Mouse (Mus musculus): ENCODE measurements at regions not wholly inside any gene's neighbourhood (a gene's known extent, or its start where the extent isn't known, plus 50 kb on each side); places are given as distances from the start of the nearest gene placed in this dataset.

DNA sequence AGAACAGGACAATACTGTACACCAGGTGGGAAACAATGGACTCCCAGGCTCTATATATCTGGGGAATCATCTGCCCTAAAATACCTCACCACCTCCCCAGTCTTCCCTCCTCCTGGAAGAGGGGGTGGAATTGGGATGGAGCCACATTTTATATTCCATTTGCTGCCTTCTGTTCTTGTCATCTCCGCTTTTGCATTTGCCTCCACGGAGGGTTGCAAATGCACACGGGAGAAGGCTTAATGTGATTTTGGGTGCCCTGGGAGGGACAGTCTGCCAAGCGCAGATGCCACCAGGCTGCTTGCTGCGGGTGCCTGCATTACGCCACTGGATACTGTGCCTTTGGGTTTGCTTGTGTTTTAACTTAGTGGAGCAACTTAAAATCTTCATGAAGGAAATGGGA, 239.5 kb upstream of the Zc3h12c start:
- no peak for DNase-seq
- intact Hi-C loops (cut with DNase I; ENCODE audit: low total_unique reads), result no loop called here

DNA sequence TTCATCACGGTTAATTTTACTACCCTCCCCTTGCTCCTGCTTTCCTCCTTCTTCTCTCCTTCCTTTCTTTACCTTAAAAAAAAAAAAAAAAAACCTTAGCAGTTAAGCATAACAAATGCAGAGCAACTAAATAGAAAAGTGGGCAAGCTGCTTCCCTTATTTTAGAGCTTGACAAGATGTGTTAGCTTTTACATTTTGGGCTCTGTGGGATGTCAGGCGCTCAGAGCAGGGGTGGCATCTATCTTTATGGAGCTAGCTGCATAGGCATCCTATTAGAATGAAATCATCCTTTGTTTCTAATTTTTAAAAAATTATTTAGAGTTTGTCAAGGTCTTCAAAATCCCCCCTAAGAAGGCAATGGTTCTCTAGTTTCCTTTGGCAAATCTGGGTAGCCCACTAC, 234.1 kb upstream of the Zc3h12c start:
- DNase-seq, result no peak
- intact Hi-C loops (cut with DNase I; ENCODE audit: low total_unique reads), result no loop called here

GRCm38 (mm10) chr9:52379031-52379430, 210.7 kb upstream of the Zc3h12c start:
- intact Hi-C loops (cut with DNase I; ENCODE audit: low total_unique reads), result no loop called here
- no peak for DNase-seq

DNA sequence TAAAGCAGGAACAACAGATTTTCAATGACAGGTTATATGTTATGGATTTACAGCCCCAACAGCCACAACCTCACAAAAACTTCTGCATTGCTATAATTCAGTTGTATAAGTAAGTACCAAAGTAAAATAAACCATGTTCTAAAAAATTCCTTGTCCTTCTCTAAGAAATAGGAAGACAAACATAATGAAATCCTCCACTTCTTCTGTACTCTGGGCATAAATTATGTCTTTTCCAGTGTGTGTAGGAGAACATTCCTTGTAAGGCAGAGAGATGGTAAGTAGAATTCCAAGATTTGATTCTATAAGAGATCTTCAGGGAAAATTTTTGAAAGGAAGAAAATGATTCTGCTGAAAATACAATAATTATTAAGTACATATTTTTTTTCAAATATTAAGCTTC, 209.4 kb upstream of the Zc3h12c start:
- intact Hi-C loops (cut with DNase I; ENCODE audit: low total_unique reads), result no loop called here
- no peak for DNase-seq

DNA sequence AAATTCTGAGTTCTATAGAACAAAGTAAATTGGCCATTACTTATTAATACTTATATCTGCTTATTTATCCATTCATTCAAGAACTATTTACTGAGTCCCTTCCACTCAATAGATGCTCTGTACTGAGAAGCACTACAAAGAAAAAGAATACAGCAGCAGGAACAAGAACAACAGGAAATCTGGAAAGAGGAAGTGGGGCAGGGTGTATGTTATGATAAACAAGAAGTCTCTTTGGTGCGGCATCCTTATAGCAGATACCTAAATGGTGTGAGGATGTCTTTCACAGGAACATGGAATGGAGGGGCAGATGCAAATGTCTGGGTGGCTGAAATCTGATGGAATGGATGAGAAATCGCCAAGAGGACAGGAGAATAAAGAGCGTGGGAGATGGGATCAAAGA, 208.5 kb upstream of the Zc3h12c start:
- DNase-seq, result no peak
- intact Hi-C loops (cut with DNase I; ENCODE audit: low total_unique reads), result no loop called here

DNA sequence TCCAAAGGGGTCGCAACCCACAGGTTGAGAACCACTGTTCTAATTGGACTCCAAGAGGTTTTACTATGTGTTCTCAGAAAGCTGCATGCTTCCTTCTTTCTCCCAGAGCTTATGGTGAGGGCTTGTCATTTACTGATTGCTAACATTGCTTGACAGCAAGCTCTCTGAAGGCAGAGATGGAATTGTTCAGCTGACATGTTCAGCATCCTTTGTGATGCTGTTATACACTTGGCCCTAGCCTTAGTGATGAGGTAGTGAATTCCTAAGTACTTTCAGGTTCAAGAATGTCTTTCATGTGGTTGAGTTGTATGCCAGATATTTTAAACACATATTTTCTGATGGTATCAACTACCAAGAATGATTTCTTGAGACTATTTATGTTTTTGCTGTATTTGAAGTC, 202.9 kb upstream of the Zc3h12c start:
- intact Hi-C loops (cut with DNase I; ENCODE audit: low total_unique reads), result no loop called here
- DNase-seq, result no peak

- no peak for DNase-seq
- intact Hi-C loops (cut with DNase I; ENCODE audit: low total_unique reads), result no loop called here
Measured at GRCm38 (mm10) chr9:52368911-52369310, 200.5 kb upstream of the Zc3h12c start.

DNA sequence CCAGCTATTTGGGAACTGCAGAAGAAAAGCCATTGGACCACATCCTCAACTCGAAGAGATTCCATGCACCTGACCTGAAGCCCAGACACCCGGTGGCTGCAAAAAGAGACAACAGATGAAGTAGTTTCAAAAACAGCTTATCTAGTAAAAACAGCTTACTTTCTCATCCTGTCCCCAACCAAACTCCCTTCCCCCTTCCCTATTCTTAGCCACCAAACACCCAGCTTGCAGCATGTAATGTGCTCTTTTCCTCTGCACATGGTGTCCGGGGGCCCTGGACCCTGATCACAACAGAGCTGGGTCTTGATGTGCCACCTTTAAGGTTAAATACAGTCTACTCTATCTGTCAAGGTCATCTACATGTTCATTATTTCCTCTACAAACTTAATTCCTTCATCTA, 199.7 kb upstream of the Zc3h12c start:
- intact Hi-C loops (cut with DNase I; ENCODE audit: low total_unique reads), result no loop called here
- DNase-seq, result no peak

DNA sequence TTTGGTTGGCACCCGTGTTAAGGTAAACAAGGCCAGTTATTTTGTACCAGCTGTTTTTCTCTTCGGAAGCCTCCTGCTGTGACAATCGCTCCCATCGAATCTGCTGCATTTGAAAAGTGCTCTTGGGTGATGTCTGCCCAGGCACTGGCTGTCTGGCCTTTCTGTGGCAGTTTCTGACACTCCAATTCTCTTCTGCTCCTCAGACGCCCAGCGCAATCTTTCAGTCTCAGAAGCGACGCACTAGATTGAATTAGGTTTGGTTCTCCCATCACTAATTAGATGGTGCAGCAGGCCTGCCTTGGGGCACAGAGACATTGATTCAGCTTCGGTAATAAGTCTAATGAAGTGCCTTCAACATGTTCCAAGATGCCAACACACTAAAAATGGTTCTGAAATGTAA, 197.7 kb upstream of the Zc3h12c start:
- intact Hi-C loops (cut with DNase I; ENCODE audit: low total_unique reads), result no loop called here
- no peak for DNase-seq

DNA sequence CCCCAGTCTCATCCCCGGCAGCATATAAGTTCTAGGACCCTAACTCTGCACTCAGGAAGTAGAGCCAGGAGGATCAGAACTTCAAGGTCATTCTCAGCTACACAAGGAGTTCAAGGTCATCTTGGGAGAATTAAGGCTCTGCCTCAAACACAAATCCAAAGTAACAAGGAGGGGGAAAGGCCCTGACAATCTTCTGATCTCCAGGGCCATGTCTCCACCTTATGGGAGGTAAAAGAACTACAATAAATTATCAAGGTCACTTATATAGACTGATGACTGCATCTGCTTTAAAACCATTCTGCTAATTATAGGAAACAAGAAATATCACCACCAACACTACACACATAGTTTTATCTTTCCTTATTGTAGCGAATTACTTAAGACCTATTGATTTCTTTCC, 193.2 kb upstream of the Zc3h12c start:
- intact Hi-C loops (cut with DNase I; ENCODE audit: low total_unique reads), result no loop called here
- DNase-seq, result no peak

GRCm38 (mm10) chr9:52359416-52359815, 191.0 kb upstream of the Zc3h12c start:
- intact Hi-C loops (cut with DNase I; ENCODE audit: low total_unique reads), result no loop called here

DNA sequence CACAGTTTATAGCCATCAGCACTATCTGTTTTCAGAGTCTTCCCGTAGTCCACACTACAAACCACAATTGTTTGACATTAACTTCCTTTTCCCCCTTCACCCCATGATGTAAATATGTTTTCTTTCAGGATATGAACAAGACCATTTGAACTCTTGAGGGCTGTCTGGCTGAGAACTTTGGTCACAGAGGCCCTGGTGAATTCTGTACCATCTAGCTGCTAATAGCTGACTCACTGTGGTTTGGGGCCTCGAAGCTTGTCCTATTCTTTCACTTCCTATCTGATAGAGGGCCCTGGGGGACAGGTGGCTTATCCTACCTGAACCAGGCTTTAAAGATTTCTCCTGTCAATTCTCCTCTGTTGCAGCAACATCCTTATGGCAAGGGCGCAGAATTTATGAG, 188.2 kb upstream of the Zc3h12c start:
- intact Hi-C loops (cut with DNase I; ENCODE audit: low total_unique reads), result no loop called here
- DNase-seq, result no peak

More at GRCm38 (mm10) chr9:52359416-52359815, 191.0 kb upstream of the Zc3h12c start:
- DNase-seq, result no peak

- DNase-seq, result no peak
- intact Hi-C loops (cut with DNase I; ENCODE audit: low total_unique reads), result no loop called here
Measured at GRCm38 (mm10) chr9:52355187-52355982, 187.0 kb upstream of the Zc3h12c start.

DNA sequence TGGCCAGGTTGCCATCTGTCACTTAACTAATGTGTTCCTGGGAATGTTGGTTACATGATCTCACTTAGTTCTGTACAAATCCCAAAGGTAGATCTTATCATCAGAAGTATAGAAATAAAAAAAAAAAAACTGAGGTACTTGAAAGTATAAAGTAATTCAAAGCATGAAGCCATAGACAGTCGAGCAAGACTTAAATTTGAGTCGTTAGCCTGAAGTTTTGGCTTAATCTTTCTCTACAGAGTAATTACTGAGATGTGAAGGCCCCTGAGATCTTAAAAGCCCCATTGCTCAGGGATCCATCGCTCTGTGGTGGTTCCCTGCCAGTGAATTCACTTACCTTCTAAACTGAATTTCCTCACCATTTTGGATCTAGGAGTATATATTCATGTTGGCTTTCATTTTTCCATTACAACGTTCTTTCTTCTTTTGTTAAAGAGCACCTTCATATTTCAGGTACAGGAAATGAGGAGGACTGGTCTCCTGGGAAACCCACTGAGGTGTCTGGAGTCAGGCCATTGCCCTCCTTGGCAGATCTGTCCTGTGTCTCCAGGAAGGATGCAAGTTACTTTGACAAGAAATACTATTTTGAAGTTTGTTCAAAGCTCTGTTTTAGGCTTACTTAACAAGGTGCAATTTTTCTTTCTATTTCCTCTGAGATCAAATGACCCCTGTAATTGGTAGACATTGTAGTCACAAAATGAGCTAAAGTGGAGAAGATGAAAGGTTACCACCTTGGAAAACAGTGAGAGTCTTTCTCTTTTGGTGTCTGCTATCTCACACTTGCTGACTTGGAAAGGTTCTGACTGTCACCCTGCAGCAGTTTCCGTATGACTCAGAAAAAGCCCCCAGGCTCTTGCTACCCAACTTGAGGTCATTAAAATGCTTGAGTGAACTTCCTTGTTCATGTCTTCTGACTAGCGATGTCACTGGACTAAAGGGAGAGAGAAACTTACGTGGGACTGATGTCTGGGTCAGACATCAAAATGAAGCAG, 180.5 kb upstream of the Zc3h12c start:
- intact Hi-C loops (cut with DNase I; ENCODE audit: low total_unique reads), result no loop called here
- no peak for DNase-seq

DNA sequence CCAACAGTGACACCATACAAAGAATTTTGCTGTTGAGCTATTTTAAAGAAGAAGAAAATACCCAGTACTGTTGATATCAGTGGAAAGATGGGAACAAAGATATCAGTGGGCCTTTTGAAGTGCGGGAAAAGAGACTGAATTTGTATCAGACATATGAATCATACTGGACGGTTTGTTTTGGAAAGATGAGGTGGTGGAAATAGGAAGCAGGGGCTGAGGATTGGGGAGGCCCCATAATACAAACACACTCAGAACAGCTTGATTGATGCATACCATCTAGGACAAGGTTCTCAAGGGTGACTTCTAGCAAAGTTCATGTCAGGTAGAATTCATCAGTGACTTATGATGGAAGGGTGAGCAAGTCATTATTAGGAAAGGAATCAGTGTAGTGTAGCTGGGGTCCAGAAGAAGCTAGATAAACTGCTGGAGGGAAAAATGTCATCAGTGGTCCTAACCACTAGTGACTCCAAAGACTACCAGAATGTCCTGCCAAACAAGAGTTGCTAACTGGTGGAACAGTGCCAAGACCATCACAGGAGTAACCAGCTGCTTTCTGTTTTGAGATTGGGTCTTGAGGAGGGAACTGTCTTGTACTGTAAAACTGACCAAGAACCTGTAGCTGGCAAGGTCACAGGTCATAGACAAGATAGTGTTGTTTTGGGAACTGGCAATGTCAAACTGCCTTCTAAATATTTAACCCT, 176.0 kb upstream of the Zc3h12c start:
- DNase-seq, result no peak
- intact Hi-C loops (cut with DNase I; ENCODE audit: low total_unique reads), result no loop called here

DNA sequence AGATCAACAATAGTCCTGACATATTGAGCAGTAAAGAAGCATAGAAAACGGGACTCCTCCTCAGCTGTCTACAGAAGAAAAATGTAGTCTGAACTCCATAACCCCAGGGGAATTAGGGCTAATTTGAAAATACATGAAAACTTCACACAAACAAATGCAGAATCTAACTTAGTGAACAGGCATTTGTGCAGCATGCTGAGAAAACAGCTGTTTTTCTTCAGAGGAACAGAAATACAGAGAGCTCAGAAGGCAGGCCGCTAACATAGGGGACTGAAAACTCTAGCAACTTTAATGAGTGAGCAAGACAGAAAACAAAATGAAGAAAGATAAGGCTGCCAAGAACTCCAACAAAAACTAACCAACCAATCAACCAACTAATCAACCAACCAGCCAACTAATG, 172.7 kb upstream of the Zc3h12c start:
- no peak for DNase-seq
- intact Hi-C loops (cut with DNase I; ENCODE audit: low total_unique reads), result no loop called here

GRCm38 (mm10) chr9:52337786-52338322, 169.5 kb upstream of the Zc3h12c start:
- intact Hi-C loops (cut with DNase I; ENCODE audit: low total_unique reads), result no loop called here
- no peak for DNase-seq

- intact Hi-C loops (cut with DNase I; ENCODE audit: low total_unique reads), result no loop called here
- DNase-seq, result no peak
Measured at GRCm38 (mm10) chr9:52334767-52335166, 166.4 kb upstream of the Zc3h12c start.

DNA sequence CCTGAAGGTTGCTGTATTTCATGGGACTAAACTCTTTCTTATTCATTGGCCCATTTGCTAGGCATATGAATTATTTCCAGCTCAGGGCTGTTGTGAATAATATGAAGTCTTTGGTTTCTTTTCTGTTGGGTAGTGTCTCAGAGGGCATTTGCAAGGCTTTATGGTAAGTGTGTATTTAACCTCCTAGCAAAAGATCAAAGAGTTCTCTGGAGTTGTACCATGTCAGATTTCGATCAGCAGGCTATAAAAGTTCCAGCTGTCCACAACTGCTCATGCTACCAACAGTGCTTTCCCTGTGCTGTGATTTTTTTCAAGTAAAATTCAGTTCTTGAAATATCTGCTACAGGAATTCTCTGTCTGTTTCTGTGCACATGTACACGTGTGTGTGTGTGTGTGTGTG, 165.5 kb upstream of the Zc3h12c start:
- DNase-seq, result no peak
- intact Hi-C loops (cut with DNase I; ENCODE audit: low total_unique reads), result no loop called here

- intact Hi-C loops (cut with DNase I; ENCODE audit: low total_unique reads), result no loop called here
- no peak for DNase-seq
Measured at GRCm38 (mm10) chr9:52331748-52332147, 163.4 kb upstream of the Zc3h12c start.
